Mouse (Mus musculus) heart, embryonic 12.5 days (tissue): ENCODE results near the gene Rtn2. TPM values are rescaled to one million over a fixed set of nuclear protein-coding genes. Genes with fewer than 3 reads are reported as not detected.

Experiments used
- ATAC-seq: fragments of 200-750 bp; cut with Nextera tagmentation; 2 replicates; pipeline ENCODE4 v1.8.0; 2017; ENCODE audit warnings: moderate TSS enrichment, moderate library complexity; ENCODE audit not compliant: insufficient number of reproducible peaks, low FRiP score
- H3K27ac ChIP-seq: fragments of 300-500 bp; sonication (generic); 2 replicates; pipeline ENCODE4 v1.5.1; 2016; ENCODE audit warnings: mild to moderate bottlenecking, moderate library complexity; ENCODE audit not compliant: poor library complexity, severe bottlenecking
- H3K27me3 ChIP-seq: fragments of 300-500 bp; sonication (generic); replicated peaks from 2 replicates; pipeline ENCODE4 v1.6.1; 2016; ENCODE audit warnings: mild to moderate bottlenecking, moderate library complexity
- H3K36me3 ChIP-seq: fragments of 300-500 bp; sonication (generic); 2 replicates; pipeline ENCODE4 v1.6.1; 2016; ENCODE audit warnings: mild to moderate bottlenecking, moderate library complexity
- H3K4me1 ChIP-seq: fragments of 300-500 bp; sonication (generic); replicated peaks from 2 replicates; pipeline ENCODE4 v1.6.1; 2016; ENCODE audit warnings: mild to moderate bottlenecking
- H3K4me2 ChIP-seq: fragments of 300-500 bp; sonication (generic); 2 replicates; pipeline ENCODE4 v1.6.1; 2016; ENCODE audit warnings: mild to moderate bottlenecking, moderate library complexity
- H3K4me3 ChIP-seq: fragments of 300-500 bp; sonication (generic); 2 replicates; pipeline ENCODE4 v1.5.1; 2016; ENCODE audit warnings: mild to moderate bottlenecking
- H3K9ac ChIP-seq: fragments of 300-500 bp; sonication (generic); 2 replicates; pipeline ENCODE4 v1.6.1; 2016; ENCODE audit warnings: mild to moderate bottlenecking, moderate library complexity
- H3K9me3 ChIP-seq: fragments of 300-500 bp; sonication (generic); replicated peaks from 2 replicates; pipeline ENCODE4 v1.6.1; 2016; ENCODE audit warnings: mild to moderate bottlenecking, moderate library complexity
- WGBS: fragments of 180-500 bp; shearing (Covaris S2); methylation state at CpG from one replicate; pipeline ENCODE4 v1.1.7; 2016; 5-methylcytosine and 5-hydroxymethylcytosine counted together
- polyA plus RNA-seq: library from polyadenylated mRNA; unstranded; fragments of >200 nt; fragmentation: Nextera tagmentation; extraction: Ambion mirVana; gene quantifications from 2 replicates; pipeline ENCODE4 v1.2.1, GENCODE M21; 2016

Rtn2 gene
- polyA plus RNA-seq, 1 experiment from 2014 or later, result 23.6 TPM

DNA sequence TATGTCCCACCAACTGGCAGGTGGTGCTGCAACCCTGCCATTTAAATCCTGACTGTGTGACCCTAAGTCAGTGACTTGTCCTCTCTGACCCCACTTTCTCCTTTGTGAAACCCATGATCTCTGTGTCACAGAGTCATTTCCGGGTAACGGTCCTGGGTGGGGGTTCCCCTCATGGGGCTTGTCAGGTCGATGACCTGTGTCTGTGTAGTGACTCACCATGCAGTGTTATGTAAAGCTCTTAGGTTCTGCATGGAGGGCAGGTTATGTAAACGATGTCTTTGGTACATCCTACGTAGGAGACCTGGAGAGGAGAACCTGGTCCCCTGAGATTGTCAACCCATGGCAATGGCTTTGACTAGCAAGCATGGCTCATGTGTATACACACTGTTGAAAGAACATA lies 39.0 kb downstream of the Rtn2 start:
- ATAC-seq, result no peak
- no peaks in the 10 kb centered on the region for H3K9me3 ChIP-seq

DNA sequence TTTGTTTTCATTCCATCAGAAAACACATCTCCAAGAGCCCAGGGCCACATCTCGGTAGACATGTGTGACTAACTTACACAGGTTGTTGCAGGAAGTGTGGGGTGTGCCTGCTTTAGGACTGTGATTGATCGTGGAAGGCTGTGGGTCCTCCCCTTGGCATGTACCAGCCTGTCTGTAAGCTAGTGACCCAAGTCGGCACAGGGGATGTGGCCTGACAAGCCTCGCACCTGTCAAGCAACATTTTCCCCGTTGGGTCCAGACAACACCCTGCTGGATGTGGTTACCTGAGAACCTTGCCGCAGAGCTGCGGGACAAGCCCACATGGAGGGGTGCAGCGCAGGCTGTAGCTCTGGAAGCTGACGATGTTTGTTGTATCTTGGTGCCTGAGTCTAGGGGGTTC lies 40.1 kb downstream of the Rtn2 start:
- no peak overlapping the region for H3K4me3 ChIP-seq
- H3K27ac ChIP-seq, result no peak overlapping the region
- 46% methylated on average over 9 of the region's 9 CpGs for WGBS
- no peaks in the 10 kb centered on the region for H3K27me3 ChIP-seq
- H3K36me3 ChIP-seq, result no peaks in the 10 kb centered on the region
- H3K4me2 ChIP-seq, result no peak overlapping the region
- H3K9ac ChIP-seq, result no peak overlapping the region
- no peak for ATAC-seq
- H3K4me1 ChIP-seq, result peaks cover 49% of the 10 kb centered on the region
- H3K9me3 ChIP-seq, result no peaks in the 10 kb centered on the region

More for the DNA sequence above, 39.0 kb downstream of the Rtn2 start:
- Histone ChIP-seq H3K27me3 (0 out of 2 replicates have a peak, but pooled peaks cover under 1% of the 10 kb centered on the region), H3K4me2 (no peak overlapping the region), H3K4me1 (peaks cover 46% of the 10 kb centered on the region), H3K36me3 (no peaks in the 10 kb centered on the region), H3K9ac (no peak overlapping the region), H3K4me3 (no peak overlapping the region), H3K27ac (no peak overlapping the region)
- WGBS, result 61% methylated on average over 5 of the region's 5 CpGs

DNA sequence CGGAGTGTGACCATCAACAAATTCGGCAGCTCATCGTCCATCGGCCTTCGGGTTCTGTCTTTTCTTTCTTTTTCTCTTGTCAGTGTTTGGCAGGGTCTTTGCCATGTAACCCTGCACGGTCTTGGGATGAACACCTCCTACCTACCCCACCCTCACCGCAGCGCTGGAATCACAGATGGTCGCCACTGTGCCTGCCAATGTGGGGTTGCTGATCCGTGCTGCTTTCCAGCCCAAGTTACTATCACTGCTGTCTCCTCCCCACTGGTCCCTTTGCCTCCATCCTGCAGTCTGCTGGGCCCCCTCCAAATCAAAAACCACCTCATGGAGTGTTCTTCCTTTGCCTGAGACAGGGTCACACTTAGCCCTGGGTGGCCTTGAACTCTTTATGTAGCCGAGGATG lies 41.8 kb downstream of the Rtn2 start:
- H3K9me3 ChIP-seq, result peaks cover 3% of the 10 kb centered on the region; the same call in 1 of the 2 replicates
- no peak overlapping the region for H3K9ac ChIP-seq
- no peak overlapping the region for H3K27ac ChIP-seq
- no peak overlapping the region for H3K4me2 ChIP-seq
- no peak for ATAC-seq
- no peaks in the 10 kb centered on the region for H3K27me3 ChIP-seq
- no peak overlapping the region for H3K4me3 ChIP-seq
- no peaks in the 10 kb centered on the region for H3K36me3 ChIP-seq
- 85% methylated on average over 11 of the region's 11 CpGs for whole genome bisulfite sequencing
- peaks cover 53% of the 10 kb centered on the region for H3K4me1 ChIP-seq

DNA sequence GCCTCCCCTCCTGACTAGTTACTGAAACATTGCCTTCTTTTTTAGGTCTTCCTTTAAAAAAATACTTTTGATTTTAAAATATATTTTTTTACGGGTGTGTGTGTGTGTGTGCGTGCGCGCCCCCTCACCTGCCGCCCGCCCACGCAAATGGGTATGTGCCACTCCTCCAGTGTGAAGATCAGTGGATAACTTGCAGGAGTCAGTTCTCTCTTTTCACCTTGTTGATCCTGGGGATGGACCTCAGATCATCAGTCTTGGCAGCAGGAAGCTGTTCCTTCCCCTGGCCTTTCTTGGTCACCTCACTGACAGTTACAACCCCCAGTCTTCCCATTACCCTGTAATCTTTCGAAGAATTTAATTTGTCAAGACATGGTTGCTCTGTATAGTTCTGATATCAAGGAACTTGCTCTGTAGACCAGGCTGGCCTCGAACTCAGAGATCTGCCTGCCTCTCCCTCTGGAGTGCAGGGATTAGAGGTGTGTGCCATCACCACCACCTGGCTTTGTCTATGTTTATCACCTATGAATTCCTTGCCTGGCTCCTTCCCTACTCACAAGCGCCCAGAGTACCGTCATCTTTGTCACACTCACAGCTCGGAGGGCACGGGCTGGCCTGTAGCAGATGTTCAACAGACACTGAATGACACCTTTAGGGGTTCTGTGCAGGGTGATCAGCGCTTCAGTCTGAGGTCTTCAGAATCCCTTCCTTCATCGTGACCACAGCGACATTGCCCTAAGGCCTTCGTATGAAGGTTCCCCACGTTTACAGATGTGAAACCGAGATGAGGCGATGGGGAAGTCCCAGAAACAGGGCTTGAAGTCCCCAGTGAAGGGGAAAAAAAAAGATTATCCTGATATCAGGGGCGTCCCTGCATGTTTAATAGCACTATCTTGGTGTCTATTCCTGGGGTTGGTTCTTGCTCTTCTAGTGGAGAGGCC lies 43.1 kb downstream of the Rtn2 start:
- no peaks in the 10 kb centered on the region for H3K36me3 ChIP-seq
- ATAC-seq, result no peak
- H3K4me2 ChIP-seq, result peak overlapping the region; percentile 81
- no peak overlapping the region for H3K4me3 ChIP-seq
- H3K27ac ChIP-seq, result 0 out of 2 replicates have a peak overlapping the region, but pooled peaks have one; percentile 17
- H3K27me3 ChIP-seq, result no peaks in the 10 kb centered on the region
- peaks cover 48% of the 10 kb centered on the region for H3K4me1 ChIP-seq
- peak overlapping the region; percentile 63; the same call in 1 of the 2 replicates for H3K9ac ChIP-seq
- H3K9me3 ChIP-seq, result peaks cover 3% of the 10 kb centered on the region; the same call in 1 of the 2 replicates
- 64% methylated on average over 21 of the region's 21 CpGs for WGBS

DNA sequence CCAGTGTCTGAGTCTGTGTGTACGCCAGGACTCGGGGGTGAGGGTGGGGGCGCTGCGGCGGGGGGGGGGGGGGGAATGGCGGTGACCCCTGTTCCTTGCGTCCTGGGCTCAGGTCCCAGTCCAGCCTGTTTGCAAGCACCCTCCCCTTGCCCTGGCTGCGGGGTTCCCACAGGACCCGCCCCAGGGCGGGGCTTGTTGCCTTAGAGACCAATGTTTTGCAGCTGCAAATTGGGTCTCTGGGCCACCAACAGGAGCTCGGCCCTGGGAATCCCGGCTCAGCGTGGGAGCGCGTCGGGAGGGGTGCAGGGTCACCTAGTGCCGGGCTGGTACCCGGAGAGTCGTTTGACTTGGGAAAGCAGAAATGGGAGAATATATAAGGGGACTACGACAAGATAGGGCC lies 43.9 kb downstream of the Rtn2 start:
- peak overlapping the region; percentile 41 for H3K4me3 ChIP-seq
- H3K4me2 ChIP-seq, result peak overlapping the region; percentile 81
- no peaks in the 10 kb centered on the region for H3K27me3 ChIP-seq
- under 1% methylated on average over 20 of the region's 20 CpGs for WGBS
- peaks cover 3% of the 10 kb centered on the region; the same call in 1 of the 2 replicates for H3K9me3 ChIP-seq
- H3K9ac ChIP-seq, result peak overlapping the region; percentile 63
- peak overlapping the region; percentile 93 for H3K27ac ChIP-seq
- ATAC-seq, result peak; percentile 84
- no peaks in the 10 kb centered on the region for H3K36me3 ChIP-seq
- H3K4me1 ChIP-seq, result peaks cover 47% of the 10 kb centered on the region

DNA sequence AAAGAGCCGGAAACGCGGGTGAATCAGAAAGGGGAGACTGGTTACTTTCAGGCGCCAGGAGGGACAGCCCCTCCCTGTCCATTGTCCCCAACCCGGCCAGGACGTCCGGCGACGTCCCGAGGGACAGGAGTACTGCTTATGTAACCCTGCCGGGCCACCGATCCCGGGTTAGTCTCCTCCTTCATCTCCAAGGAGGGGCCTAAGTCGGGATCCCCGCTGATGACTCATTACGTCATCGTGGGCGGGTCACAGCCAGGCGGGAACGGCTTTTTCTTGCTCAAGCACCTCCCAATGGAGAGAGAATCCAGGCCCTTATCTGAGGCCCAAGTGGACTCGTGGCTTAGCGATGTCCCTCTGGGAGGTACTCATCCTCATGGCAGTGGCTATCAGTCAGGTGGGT lies 44.7 kb downstream of the Rtn2 start:
- H3K36me3 ChIP-seq, result no peaks in the 10 kb centered on the region
- 0% methylated on average over 22 of the region's 22 CpGs for WGBS
- peaks cover 3% of the 10 kb centered on the region; the same call in 1 of the 2 replicates for H3K9me3 ChIP-seq
- peak overlapping the region; percentile 63 for H3K9ac ChIP-seq
- ATAC-seq, result peak; percentile 87
- peaks cover 48% of the 10 kb centered on the region for H3K4me1 ChIP-seq
- H3K27ac ChIP-seq, result peak overlapping the region; percentile 93
- H3K4me2 ChIP-seq, result peak overlapping the region; percentile 81
- H3K4me3 ChIP-seq, result peak overlapping the region; percentile 41
- H3K27me3 ChIP-seq, result no peaks in the 10 kb centered on the region

DNA sequence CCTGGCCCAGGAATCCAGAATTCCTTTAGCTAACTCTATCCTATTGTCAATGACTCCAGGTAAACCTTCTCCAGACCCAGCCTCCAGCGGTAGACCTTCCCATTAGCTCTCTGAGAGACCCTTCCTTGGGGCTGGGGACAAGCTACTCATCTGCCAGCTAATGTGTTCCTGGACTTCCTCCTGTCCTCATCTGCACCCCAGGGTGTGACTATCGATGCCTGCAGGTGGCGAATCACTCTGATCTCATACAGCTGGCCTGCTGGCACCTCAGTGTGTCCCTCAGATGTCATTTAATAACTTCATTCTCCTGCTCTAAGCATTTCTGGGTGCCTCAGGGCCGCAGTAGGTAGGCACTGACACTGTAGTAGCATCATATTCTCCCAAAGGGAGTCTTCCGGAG lies 45.4 kb downstream of the Rtn2 start:
- Histone ChIP-seq H3K9ac (peak overlapping the region; percentile 63; the same call in 1 of the 2 replicates), H3K36me3 (no peaks in the 10 kb centered on the region), H3K9me3 (peaks cover 3% of the 10 kb centered on the region; the same call in 1 of the 2 replicates), H3K4me3 (peak overlapping the region; percentile 41; the same call in 1 of the 2 replicates), H3K4me1 (peaks cover 43% of the 10 kb centered on the region), H3K27me3 (no peaks in the 10 kb centered on the region), H3K4me2 (peak overlapping the region; percentile 81), H3K27ac (peak overlapping the region; percentile 93)
- 76% methylated on average over 5 of the region's 5 CpGs for WGBS
- no peak for ATAC-seq

DNA sequence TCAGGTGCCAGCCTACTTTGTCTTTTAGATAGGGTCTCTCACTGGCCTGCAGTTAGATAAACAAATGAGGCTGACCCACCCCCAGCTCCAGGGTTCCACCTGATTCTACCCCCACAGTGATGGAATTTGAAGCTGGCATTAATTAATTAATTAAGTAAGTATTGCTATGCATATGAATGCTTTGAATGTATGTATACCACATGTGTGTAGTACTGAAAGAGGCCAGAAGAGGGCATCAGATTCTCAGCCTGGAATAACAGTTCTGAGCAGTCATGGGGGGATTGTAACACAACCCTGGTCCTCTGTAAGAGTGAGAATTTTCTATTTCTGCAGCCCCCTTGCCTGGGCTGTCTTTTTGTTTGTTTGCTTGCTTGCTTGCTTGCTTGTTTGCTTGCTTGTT lies 46.0 kb downstream of the Rtn2 start:
- Histone ChIP-seq H3K9ac (no peak overlapping the region), H3K27ac (no peak overlapping the region), H3K27me3 (no peaks in the 10 kb centered on the region), H3K9me3 (peaks cover 3% of the 10 kb centered on the region; the same call in 1 of the 2 replicates), H3K4me2 (no peak overlapping the region), H3K4me1 (peaks cover 43% of the 10 kb centered on the region), H3K36me3 (no peaks in the 10 kb centered on the region), H3K4me3 (no peak overlapping the region)
- ATAC-seq, result no peak

DNA sequence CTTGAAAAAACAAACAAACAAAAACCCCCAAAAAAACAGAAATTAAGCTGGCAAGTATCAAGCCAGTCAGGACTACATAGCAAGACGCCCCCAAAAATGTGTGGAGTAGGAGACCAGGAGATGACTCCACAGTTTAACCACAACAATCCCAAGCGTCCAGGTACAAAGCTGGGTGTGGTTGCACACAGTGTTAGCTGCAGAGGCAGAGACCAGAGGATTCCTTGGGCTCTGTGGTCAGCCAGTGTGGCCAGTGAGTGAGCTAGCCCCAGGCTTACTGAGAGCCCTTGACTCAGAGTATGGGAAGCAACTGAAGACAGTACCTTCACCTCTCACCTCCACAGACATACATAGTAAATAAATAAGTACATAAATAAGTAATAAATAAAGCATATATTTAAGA lies 49.5 kb downstream of the Rtn2 start:
- ATAC-seq, result no peak
- Histone ChIP-seq H3K4me1 (peaks cover 49% of the 10 kb centered on the region), H3K4me3 (no peak overlapping the region), H3K36me3 (no peaks in the 10 kb centered on the region), H3K4me2 (peak overlapping the region; percentile 72), H3K9me3 (peaks cover 3% of the 10 kb centered on the region; the same call in 1 of the 2 replicates), H3K27ac (peak overlapping the region; percentile 34; the same call in 1 of the 2 replicates), H3K9ac (no peak overlapping the region), H3K27me3 (no peaks in the 10 kb centered on the region)
- 82% methylated on average over 2 of the region's 2 CpGs for WGBS

DNA sequence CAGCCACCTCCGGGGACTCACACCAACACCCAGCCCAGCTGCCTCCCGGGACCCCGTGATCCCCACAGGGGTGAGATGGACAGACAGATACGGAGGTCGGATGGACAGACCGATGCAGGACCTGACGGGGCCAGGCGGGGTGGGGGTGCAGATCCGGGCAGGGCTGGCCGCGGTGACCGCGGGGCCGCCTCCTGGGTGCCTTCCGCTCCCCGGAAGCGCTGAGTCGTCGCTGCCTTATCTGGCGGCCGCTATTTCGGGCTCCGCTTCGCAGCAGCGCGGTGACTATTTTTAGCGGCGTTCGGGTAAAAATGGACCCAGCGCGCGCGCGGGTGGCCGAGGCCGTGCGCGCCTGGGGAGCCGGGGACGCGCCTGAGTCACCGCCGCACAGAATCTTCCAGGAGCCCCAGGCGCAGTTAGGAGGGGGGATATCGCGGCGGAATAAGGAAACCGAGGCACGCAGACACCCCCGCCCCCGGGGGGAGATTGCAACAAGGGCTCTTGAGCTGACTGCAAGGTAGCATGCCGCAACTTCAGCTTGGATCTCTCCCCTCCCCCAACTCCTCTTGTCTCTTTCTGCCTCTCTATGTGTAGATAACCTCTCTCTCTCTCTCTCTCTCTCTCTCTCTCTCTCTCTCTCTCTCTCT lies 50.4 kb downstream of the Rtn2 start:
- under 1% methylated on average over 52 of the region's 52 CpGs for WGBS
- Histone ChIP-seq H3K27ac (peak overlapping the region; percentile 89), H3K9me3 (peaks cover 3% of the 10 kb centered on the region; the same call in 1 of the 2 replicates), H3K4me2 (peak overlapping the region; percentile 72), H3K4me1 (peaks cover 49% of the 10 kb centered on the region), H3K27me3 (no peaks in the 10 kb centered on the region), H3K36me3 (no peaks in the 10 kb centered on the region), H3K4me3 (peak overlapping the region; percentile 73), H3K9ac (peak overlapping the region; percentile 79)
- peak; percentile 85 for ATAC-seq

DNA sequence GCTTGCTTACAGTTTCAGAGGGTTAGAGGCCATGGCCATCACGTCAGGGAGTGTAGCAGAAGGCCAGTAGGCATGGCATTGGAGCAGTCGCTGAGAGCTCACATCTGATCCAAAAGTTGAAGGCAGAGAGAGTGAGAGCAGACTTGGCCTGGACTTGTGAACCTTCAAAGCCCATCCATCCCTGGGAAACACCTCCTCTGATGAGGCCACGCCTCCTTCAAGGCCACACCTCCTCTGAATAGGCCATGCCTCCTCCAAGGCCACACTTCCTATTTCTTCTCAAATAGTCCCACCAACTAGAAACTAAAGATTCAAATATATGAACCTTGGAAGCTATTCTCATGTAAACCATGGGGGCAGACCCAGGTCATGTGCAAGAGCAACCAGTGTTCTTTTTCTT lies 53.2 kb downstream of the Rtn2 start:
- Histone ChIP-seq H3K27me3 (no peaks in the 10 kb centered on the region), H3K36me3 (no peaks in the 10 kb centered on the region), H3K4me2 (no peak overlapping the region), H3K27ac (no peak overlapping the region), H3K4me3 (no peak overlapping the region), H3K4me1 (peaks cover 56% of the 10 kb centered on the region), H3K9ac (no peak overlapping the region), H3K9me3 (no peaks in the 10 kb centered on the region)
- ATAC-seq, result no peak
- WGBS, result 55% methylated on average over 3 of the region's 3 CpGs
